Mouse (Mus musculus) liver, postnatal 0 days (tissue): ENCODE data around the gene Cort. TPM values are rescaled to one million over a fixed set of nuclear protein-coding genes. Genes with fewer than 3 reads are reported as not detected.

Experiments used
- ATAC-seq: fragments of 200-750 bp; cut with Nextera tagmentation; 2 replicates; pipeline ENCODE4 v1.8.0; 2017; ENCODE audit warnings: mild to moderate bottlenecking, moderate library complexity
- DNase-seq: peaks from one replicate; pipeline ENCODE4 v3.0.0-alpha.2; 2016
- H3K27ac ChIP-seq: fragments of 300-500 bp; sonication (generic); 2 replicates; pipeline ENCODE4 v1.5.1; 2014; ENCODE audit warnings: antibody characterized with exemption, moderate library complexity, mild to moderate bottlenecking, low read depth
- H3K27me3 ChIP-seq: fragments of 300-500 bp; sonication (generic); 2 replicates; pipeline ENCODE4 v1.6.1; 2014; ENCODE audit warnings: low read length, control low read depth, mixed read lengths; ENCODE audit not compliant: insufficient read depth
- H3K36me3 ChIP-seq: fragments of 300-500 bp; sonication (generic); replicated peaks from 2 replicates; pipeline ENCODE4 v1.6.1; 2014; ENCODE audit warnings: mild to moderate bottlenecking, control low read depth, low read length, moderate library complexity, mixed read lengths; ENCODE audit not compliant: insufficient read depth
- H3K4me1 ChIP-seq: fragments of 300-500 bp; sonication (generic); 2 replicates; pipeline ENCODE4 v1.6.1; 2014; ENCODE audit warnings: antibody characterized with exemption, mild to moderate bottlenecking, control low read depth; ENCODE audit not compliant: insufficient read depth
- H3K4me2 ChIP-seq: fragments of 300-500 bp; sonication (generic); 2 replicates; pipeline ENCODE4 v1.6.1; 2014; ENCODE audit warnings: low read depth, mild to moderate bottlenecking, low read length, moderate library complexity, mixed read lengths
- H3K4me3 ChIP-seq: fragments of 300-500 bp; sonication (generic); 2 replicates; pipeline ENCODE4 v1.5.1; 2014; ENCODE audit warnings: low read depth, low read length
- H3K9ac ChIP-seq: fragments of 300-500 bp; sonication (generic); replicated peaks from 2 replicates; pipeline ENCODE4 v1.6.1; 2014; ENCODE audit warnings: mild to moderate bottlenecking, moderate library complexity
- H3K9me3 ChIP-seq: fragments of 300-500 bp; sonication (generic); 2 replicates; pipeline ENCODE4 v1.6.1; 2016; ENCODE audit warnings: mild to moderate bottlenecking, control low read depth, low read length, mixed read lengths
- CTCF ChIP-seq: sonication (generic); IDR thresholded peaks from 2 replicates; pipeline ENCODE4 v1.5.1; 2016; ENCODE audit warnings: antibody characterized with exemption, low read depth
- EP300 ChIP-seq: IDR thresholded peaks from 2 replicates; pipeline ENCODE4 v1.6.1; 2016; ENCODE audit warnings: antibody characterized with exemption, low read depth, mild to moderate bottlenecking
- WGBS: fragments of 180-500 bp; shearing (Covaris S2); extraction: QIAGEN DNeasy Blood & Tissue Kit; methylation state at CpG from one replicate; pipeline ENCODE4 v1.1.7; 2014; ENCODE audit not compliant: insufficient replicate concordance; 5-methylcytosine and 5-hydroxymethylcytosine counted together
- polyA plus RNA-seq: library from polyadenylated mRNA; unstranded; fragments of >200 nt; fragmentation: Nextera tagmentation; extraction: Ambion mirVana; gene quantifications from 2 replicates; pipeline ENCODE4 v1.2.1, GENCODE M21; 2015

Cort gene
- polyA plus RNA-seq, 1 experiment from 2014 or later, result not detected

DNA sequence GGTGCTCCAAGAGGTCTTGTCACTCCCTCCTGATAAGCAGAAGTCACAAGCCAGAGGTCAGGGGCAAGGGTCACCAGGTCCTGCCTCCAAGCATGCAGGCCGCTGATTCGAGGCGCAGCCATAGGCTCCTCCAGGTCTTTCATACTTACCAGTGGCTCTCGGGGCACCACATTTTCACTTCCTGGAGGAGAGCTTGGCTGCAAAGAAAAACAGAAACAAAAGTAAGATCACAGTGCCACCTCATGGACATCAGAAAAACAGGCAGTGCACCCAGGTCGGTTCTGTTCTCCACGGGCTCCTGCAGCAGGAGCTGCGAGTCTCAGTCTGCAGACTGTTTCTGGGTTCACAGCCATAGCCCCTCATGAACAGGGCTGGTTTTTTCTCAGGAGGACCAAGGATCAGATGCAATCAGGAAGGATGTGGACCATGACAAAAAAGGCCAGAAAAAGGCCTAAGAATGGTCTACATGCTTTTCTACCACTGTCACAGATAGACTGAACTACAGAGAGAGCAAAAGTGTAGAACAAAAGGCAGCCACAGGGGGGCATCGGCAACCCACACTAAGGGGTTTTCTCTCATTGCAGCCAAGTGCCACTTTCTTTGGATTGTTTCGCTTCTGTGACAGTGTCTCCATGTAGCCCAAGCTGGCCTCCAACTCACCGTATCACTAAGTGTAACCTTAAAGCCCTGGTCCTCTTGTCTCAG is 50.5 kb downstream of the Cort start:
- Histone ChIP-seq H3K4me1 (peaks cover 16% of the 10 kb centered on the region), H3K27me3 (no peaks in the 10 kb centered on the region), H3K27ac (no peak overlapping the region), H3K4me2 (peak overlapping the region; percentile 23; the same call in 1 of the 2 replicates), H3K9me3 (no peaks in the 10 kb centered on the region), H3K36me3 (peaks cover 23% of the 10 kb centered on the region), H3K9ac (no peak overlapping the region), H3K4me3 (no peak overlapping the region)
- TF ChIP-seq EP300, result no peak
- TF ChIP-seq CTCF, result peak; percentile 51
- ATAC-seq (peak; percentile 70), DNase-seq (peak; percentile 72)
- 33% methylated on average over 10 of the region's 10 CpGs for WGBS

DNA sequence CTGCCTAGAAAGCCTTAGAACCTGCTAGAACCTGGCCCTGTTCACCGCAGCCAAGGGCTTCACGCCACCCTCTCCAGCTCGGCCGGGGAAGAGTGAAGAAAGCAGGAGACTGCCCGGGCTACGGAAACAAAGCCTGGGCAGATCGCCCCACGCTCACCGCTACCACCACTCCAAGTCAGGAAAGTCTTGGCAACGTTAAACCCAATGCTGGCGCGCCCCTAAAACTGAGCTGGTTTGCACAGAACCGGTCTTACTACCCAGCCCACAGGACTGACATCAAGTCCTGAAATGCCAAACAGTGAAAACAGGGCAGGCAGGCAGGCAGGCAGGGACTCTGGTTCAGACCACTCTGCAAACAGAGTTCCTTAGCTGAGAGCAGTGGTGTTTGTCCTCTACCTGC is 51.5 kb downstream of the Cort start:
- no peak overlapping the region for H3K27ac ChIP-seq
- 90% methylated on average over 13 of the region's 13 CpGs for WGBS
- H3K4me1 ChIP-seq, result peaks cover 16% of the 10 kb centered on the region
- no peak overlapping the region for H3K4me3 ChIP-seq
- no peak for ATAC-seq
- peaks cover 23% of the 10 kb centered on the region for H3K36me3 ChIP-seq
- no peak overlapping the region for H3K9ac ChIP-seq
- no peak for DNase-seq
- TF ChIP-seq EP300 (no peak), CTCF (no peak)
- no peak overlapping the region for H3K4me2 ChIP-seq
- no peaks in the 10 kb centered on the region for H3K27me3 ChIP-seq
- no peaks in the 10 kb centered on the region for H3K9me3 ChIP-seq

Other genes with a start within 250 kb of the Cort start
- gene Pex14, start 26.9 kb downstream of the Cort start, polyA plus RNA-seq, result 47.5 and 53.6 TPM in 2 replicates
- 12.5 and 13.4 TPM in 2 replicates for gene Dffa, start 22.6 kb downstream of the Cort start, polyA plus RNA-seq
- gene Cenps, start 10.9 kb upstream of the Cort start, polyA plus RNA-seq, result 8.4 and 8.7 TPM in 2 replicates
- gene Pgd, start 40.0 kb upstream of the Cort start, polyA plus RNA-seq, result 43.4 and 49.9 TPM in 2 replicates
- gene Kif1b, start 180.9 kb upstream of the Cort start, polyA plus RNA-seq, result 6.9 and 8.9 TPM in 2 replicates